Mouse (Mus musculus): ENCODE data around the gene Gm4922. TPM values are rescaled to one million over a fixed set of nuclear protein-coding genes. Genes with fewer than 3 reads are reported as not detected.

Gene Gm4922
- total and polyA plus RNA-seq, 2 experiments from 2014 or later = 0.21 TPM; not detected in 1

GRCm38 (mm10) chr10:18825143-18825542 lies 38.5 kb upstream of the Gm4922 start:
- no peak overlapping the region for H3K4me2 ChIP-seq (ENCODE audit: low read depth)
- no peaks in the 10 kb centered on the region for H3K4me1 ChIP-seq (ENCODE audit: insufficient read depth)
- DNase-seq (no peak), ATAC-seq (no peak)
- no peaks in the 10 kb centered on the region for H3K27me3 ChIP-seq (ENCODE audit: insufficient read depth, low read length)
- H3K4me3 ChIP-seq (ENCODE audit: low read depth, low read length) = no peak overlapping the region
- no peak for TF ChIP-seq CTCF (IDR thresholded peaks at IDR 0.05; ENCODE audit: low read depth)
- H3K9me3 ChIP-seq (ENCODE audit: low read length) = no peaks in the 10 kb centered on the region
- no peak overlapping the region for H3K27ac ChIP-seq (ENCODE audit: low read depth, low read length)
- no peaks in the 10 kb centered on the region for H3K36me3 ChIP-seq (ENCODE audit: insufficient read depth)
- no peak overlapping the region for H3K9ac ChIP-seq

- Histone ChIP-seq H3K9ac (no peak overlapping the region), H3K4me3 (ENCODE audit: low read depth, low read length) (no peak overlapping the region), H3K4me1 (ENCODE audit: insufficient read depth) (no peaks in the 10 kb centered on the region), H3K36me3 (ENCODE audit: insufficient read depth) (no peaks in the 10 kb centered on the region), H3K9me3 (ENCODE audit: low read length) (no peaks in the 10 kb centered on the region), H3K4me2 (ENCODE audit: low read depth) (no peak overlapping the region), H3K27ac (ENCODE audit: low read depth, low read length) (no peak overlapping the region), H3K27me3 (ENCODE audit: insufficient read depth, low read length) (no peaks in the 10 kb centered on the region; the same call in 1 of the 2 replicates)
- peak; percentile 98 for ATAC-seq
- no peak for TF ChIP-seq CTCF (IDR thresholded peaks at IDR 0.05; ENCODE audit: low read depth)
- peak; percentile 77 for DNase-seq
- 21% methylated on average over 5 of the region's 5 CpGs for WGBS
These were observed 30.0 kb upstream of the Gm4922 start for GRCm38 (mm10) chr10:18816560-18816959.

DNA sequence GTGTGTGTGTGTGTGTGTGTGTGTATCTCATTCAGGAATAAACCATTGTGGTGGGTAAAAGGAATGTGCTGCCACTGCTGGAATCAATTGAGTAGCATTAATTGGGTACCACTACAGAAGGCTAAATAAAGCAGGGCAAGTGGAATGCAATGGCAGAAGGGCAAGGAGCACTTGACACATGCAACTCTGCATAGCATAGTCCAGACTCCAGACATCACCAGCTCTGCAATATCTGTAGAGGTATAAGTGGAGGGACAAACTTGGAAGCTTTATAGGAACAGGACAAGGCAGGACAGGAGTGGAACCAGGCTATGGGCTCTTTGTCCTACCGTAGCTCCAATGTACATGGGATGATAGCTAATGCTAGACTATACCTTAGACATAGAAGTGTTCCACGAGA lies 25.2 kb upstream of the Gm4922 start:
- Histone ChIP-seq H3K9ac (no peak overlapping the region), H3K27me3 (ENCODE audit: insufficient read depth, low read length) (no peaks in the 10 kb centered on the region; the same call in 1 of the 2 replicates), H3K27ac (ENCODE audit: low read depth, low read length) (no peak overlapping the region), H3K4me2 (ENCODE audit: low read depth) (no peak overlapping the region), H3K9me3 (ENCODE audit: low read length) (no peaks in the 10 kb centered on the region), H3K4me3 (ENCODE audit: low read depth, low read length) (no peak overlapping the region), H3K4me1 (ENCODE audit: insufficient read depth) (no peaks in the 10 kb centered on the region), H3K36me3 (ENCODE audit: insufficient read depth) (no peaks in the 10 kb centered on the region)
- TF ChIP-seq CTCF (IDR thresholded peaks at IDR 0.05; ENCODE audit: low read depth) = no peak
- no peak for DNase-seq
- ATAC-seq = no peak
- WGBS = 79% methylated on average over 2 of the region's 2 CpGs

DNA sequence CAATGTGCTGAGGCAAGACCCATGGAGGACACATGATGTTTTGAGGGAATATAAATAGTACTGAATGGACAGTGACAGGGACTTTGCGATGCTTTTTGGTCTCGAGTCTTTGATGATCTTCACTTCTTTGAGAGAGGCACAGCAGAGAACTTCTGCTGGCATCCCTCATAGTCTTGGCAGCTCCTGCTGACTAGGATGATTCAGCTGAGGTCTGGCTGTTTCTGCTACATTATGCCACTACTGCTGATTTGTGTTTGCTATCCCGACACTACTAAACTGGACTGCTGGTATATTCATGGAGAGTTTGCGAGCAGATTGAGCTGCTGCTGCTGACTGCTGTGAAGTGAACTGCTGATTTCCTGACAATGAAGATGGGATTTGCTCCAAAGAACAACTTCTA lies 3.5 kb upstream of the Gm4922 start:
- no peak for ATAC-seq
- H3K4me2 ChIP-seq (ENCODE audit: low read depth) = no peak overlapping the region
- H3K4me1 ChIP-seq (ENCODE audit: insufficient read depth) = no peaks in the 10 kb centered on the region
- H3K9ac ChIP-seq = no peak overlapping the region
- no peaks in the 10 kb centered on the region for H3K36me3 ChIP-seq (ENCODE audit: insufficient read depth)
- no peaks in the 10 kb centered on the region for H3K9me3 ChIP-seq (ENCODE audit: low read length)
- 79% methylated on average over 4 of the region's 4 CpGs for WGBS
- H3K27me3 ChIP-seq (ENCODE audit: insufficient read depth, low read length) = no peaks in the 10 kb centered on the region
- H3K4me3 ChIP-seq (ENCODE audit: low read depth, low read length) = no peak overlapping the region
- no peak for TF ChIP-seq CTCF (IDR thresholded peaks at IDR 0.05; ENCODE audit: low read depth)
- no peak overlapping the region for H3K27ac ChIP-seq (ENCODE audit: low read depth, low read length)
- DNase-seq = no peak

- no peaks in the 10 kb centered on the region for H3K27me3 ChIP-seq (ENCODE audit: insufficient read depth, low read length)
- no peak overlapping the region for H3K4me3 ChIP-seq (ENCODE audit: low read depth, low read length)
- no peak overlapping the region for H3K4me2 ChIP-seq (ENCODE audit: low read depth)
- no peaks in the 10 kb centered on the region for H3K36me3 ChIP-seq (ENCODE audit: insufficient read depth)
- H3K9me3 ChIP-seq (ENCODE audit: low read length) = no peaks in the 10 kb centered on the region
- no peak for TF ChIP-seq CTCF (IDR thresholded peaks at IDR 0.05; ENCODE audit: low read depth)
- no peak overlapping the region for H3K27ac ChIP-seq (ENCODE audit: low read depth, low read length)
- no peak for DNase-seq
- WGBS = 85% methylated on average over 1 of the region's 1 CpGs
- no peaks in the 10 kb centered on the region for H3K4me1 ChIP-seq (ENCODE audit: insufficient read depth)
- no peak overlapping the region for H3K9ac ChIP-seq
- no peak for ATAC-seq
These were observed 2.0 kb upstream of the Gm4922 start for GRCm38 (mm10) chr10:18788601-18789000.

GRCm38 (mm10) chr10:18777546-18777945 lies 9.0 kb downstream of the Gm4922 start:
- DNase-seq (no peak), ATAC-seq (no peak)
- WGBS = 21% methylated on average over 3 of the region's 3 CpGs
- no peaks in the 10 kb centered on the region for H3K36me3 ChIP-seq (ENCODE audit: insufficient read depth)
- H3K9ac ChIP-seq = no peak overlapping the region
- no peak overlapping the region for H3K27ac ChIP-seq (ENCODE audit: low read depth, low read length)
- H3K4me3 ChIP-seq (ENCODE audit: low read depth, low read length) = no peak overlapping the region
- no peak overlapping the region for H3K4me2 ChIP-seq (ENCODE audit: low read depth)
- H3K4me1 ChIP-seq (ENCODE audit: insufficient read depth) = no peaks in the 10 kb centered on the region
- H3K9me3 ChIP-seq (ENCODE audit: low read length) = no peaks in the 10 kb centered on the region
- no peaks in the 10 kb centered on the region for H3K27me3 ChIP-seq (ENCODE audit: insufficient read depth, low read length)
- no peak for TF ChIP-seq CTCF (IDR thresholded peaks at IDR 0.05; ENCODE audit: low read depth)

GRCm38 (mm10) chr10:18772537-18773179 lies 13.9 kb downstream of the Gm4922 start:
- DNase-seq = no peak
- H3K27ac ChIP-seq (ENCODE audit: low read depth, low read length) = no peak overlapping the region
- 40% methylated on average over 4 of the region's 4 CpGs for WGBS

More at GRCm38 (mm10) chr10:18772537-18773179, 13.9 kb downstream of the Gm4922 start:
- no peak overlapping the region for H3K9ac ChIP-seq
- ATAC-seq = peak; percentile 20; the same call in 1 of the 2 replicates
- H3K4me1 ChIP-seq (ENCODE audit: insufficient read depth) = no peaks in the 10 kb centered on the region
- no peaks in the 10 kb centered on the region for H3K9me3 ChIP-seq (ENCODE audit: low read length)
- no peaks in the 10 kb centered on the region for H3K36me3 ChIP-seq (ENCODE audit: insufficient read depth)
- no peak for TF ChIP-seq CTCF (IDR thresholded peaks at IDR 0.05; ENCODE audit: low read depth)
- no peak overlapping the region for H3K4me3 ChIP-seq (ENCODE audit: low read depth, low read length)
- H3K27me3 ChIP-seq (ENCODE audit: insufficient read depth, low read length) = no peaks in the 10 kb centered on the region
- no peak overlapping the region for H3K4me2 ChIP-seq (ENCODE audit: low read depth)

Data from forebrain, postnatal 0 days (tissue).